Mouse (Mus musculus) heart, adult 2 months (tissue): ENCODE results near the gene Fam189a1.

ENCODE experiments used
- CTCF ChIP-seq: fragments of 200-600 bp; IDR thresholded peaks from 2 replicates; pipeline ENCODE4 v1.8.1; 2022; ENCODE audit warnings: antibody characterized with exemption, mild to moderate bottlenecking, moderate library complexity
- EP300 ChIP-seq: fragments of 200-500 bp; IDR thresholded peaks from 2 replicates; pipeline ENCODE4 v1.6.1; 2011; ENCODE audit warnings: low read depth, low read length, control low read depth; ENCODE audit not compliant: insufficient read depth
- POLR2A ChIP-seq: fragments of 200-500 bp; IDR thresholded peaks from 2 replicates; pipeline ENCODE4 v1.6.1; 2011; ENCODE audit warnings: mild to moderate bottlenecking, low read depth, low read length, control low read depth; ENCODE audit not compliant: insufficient read depth

DNA sequence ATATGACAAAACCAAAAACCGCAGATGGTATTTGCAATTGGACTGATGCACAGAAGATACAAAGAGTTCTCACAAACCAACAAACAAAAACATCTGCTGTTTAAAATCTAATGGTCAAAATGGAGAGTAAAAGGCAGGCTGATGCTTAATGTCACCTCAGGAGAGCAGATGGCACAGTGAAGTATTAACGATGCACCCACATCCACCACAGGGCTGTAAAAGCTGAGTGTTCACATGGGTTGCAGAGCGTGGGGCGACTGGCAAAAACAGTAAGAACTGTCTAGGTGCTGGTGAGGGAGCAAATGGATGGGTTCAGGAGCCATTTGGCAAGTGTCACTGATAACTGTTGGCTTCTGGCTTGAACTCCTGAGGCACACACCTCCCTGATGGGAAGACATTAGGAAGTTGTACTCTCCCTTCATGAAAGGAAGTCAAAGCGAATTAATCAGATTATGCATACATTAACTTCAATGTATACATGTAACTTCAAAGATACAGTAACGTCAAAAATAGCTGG is 286.8 kb downstream of the Fam189a1 start:
- TF ChIP-seq CTCF, result no peak
- no peak for TF ChIP-seq POLR2A
- no peak for TF ChIP-seq EP300
